Mouse (Mus musculus) adrenal gland, adult 2 months (tissue): ENCODE results near the gene Dynlt1c. TPM values are rescaled to one million over a fixed set of nuclear protein-coding genes. Genes with fewer than 3 reads are reported as not detected.
"Not testable (repeated sequence)": the region's sequence is repeated elsewhere in the genome, so short reads cannot be mapped to it uniquely, and the experiment has no call there.

ENCODE experiments used
- DNase-seq: peaks from one replicate; pipeline ENCODE4 v3.0.0; 2021
- polyA plus RNA-seq: library from polyadenylated mRNA; depleted of rRNA; stranded (reverse); fragments of >200 nt; gene quantifications from 2 replicates; pipeline ENCODE4 v1.2.3, GENCODE M21; 2012
- total RNA-seq, 2 experiments: library from RNA; stranded (reverse); gene quantifications; 2 replicates each; pipeline ENCODE4 v1.2.3; 2021

The Dynlt1c gene
- total and polyA plus RNA-seq, 3 experiments = 5.1 to 9.4 (median 6.2) TPM

DNA sequence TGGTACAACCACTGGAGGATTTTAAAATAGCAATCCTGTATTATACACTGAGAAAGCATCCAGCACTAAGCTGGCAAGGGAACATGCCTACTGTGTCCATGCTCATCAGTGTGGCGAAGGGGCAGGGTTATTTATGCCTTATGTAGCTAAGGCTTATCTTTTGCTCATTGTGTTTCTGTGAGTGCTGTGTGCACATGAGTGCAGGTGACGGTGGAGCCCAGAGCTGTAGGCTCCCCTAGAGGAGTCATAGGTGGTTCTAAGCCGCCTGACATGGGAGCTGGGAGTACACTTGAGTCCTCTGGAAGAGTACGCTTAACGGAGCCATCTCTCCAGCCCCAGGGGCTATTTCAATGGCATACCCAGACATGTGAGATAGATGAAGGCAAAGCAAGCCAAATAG is 17.8 kb downstream of the Dynlt1c start:
- DNase-seq = not testable (repeated sequence)

GRCm38 (mm10) chr17:6620035-6620434 is 18.6 kb downstream of the Dynlt1c start:
- DNase-seq = not testable (repeated sequence)

GRCm38 (mm10) chr17:6620730-6621451 is 19.4 kb downstream of the Dynlt1c start:
- not testable (repeated sequence) for DNase-seq

GRCm38 (mm10) chr17:6621976-6622375 is 20.5 kb downstream of the Dynlt1c start:
- DNase-seq = not testable (repeated sequence)

GRCm38 (mm10) chr17:6624926-6625558 is 23.6 kb downstream of the Dynlt1c start:
- DNase-seq = not testable (repeated sequence)

GRCm38 (mm10) chr17:6630398-6630797 is 28.9 kb downstream of the Dynlt1c start:
- DNase-seq = not testable (repeated sequence)

DNA sequence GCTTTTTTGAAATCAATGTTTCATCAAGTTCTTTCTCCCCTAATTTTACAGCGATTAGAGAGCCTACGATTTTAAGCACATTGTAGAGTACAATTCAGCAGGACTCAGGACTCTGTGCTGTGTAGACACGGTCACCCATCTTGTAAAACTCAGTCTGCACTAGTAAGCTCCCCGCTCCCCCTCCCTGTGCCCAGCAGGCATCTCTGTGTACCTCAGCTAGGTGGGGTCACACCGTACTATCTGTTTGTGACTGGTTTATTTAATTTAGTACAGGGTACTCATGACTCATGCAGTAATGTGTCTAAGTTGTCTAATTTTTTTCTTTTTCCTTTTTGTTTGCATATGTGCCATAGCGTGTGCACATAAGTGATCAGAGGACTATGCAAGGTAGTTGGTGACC is 31.4 kb downstream of the Dynlt1c start:
- not testable (repeated sequence) for DNase-seq

GRCm38 (mm10) chr17:6635781-6636180 is 34.3 kb downstream of the Dynlt1c start:
- not testable (repeated sequence) for DNase-seq

DNA sequence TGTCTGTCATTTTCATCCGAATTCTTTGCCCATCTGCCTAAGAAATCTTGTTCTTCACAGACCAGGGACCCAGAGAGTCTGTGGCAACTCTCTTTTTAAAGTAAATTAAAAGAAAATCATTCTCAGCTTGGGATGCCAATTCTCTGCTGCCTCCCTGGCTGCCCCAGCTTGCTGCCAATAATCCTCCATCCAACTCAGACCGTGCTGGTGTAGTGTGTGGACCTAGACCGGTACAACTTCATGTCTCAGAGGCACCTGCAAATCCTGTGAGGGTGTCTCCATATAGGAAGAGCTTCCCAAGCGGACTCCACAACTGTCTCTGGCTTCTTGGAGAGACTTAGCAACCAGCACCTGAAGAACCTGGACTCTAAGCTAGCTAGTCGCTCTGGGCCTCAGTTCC is 35.4 kb downstream of the Dynlt1c start:
- DNase-seq = no peak

DNA sequence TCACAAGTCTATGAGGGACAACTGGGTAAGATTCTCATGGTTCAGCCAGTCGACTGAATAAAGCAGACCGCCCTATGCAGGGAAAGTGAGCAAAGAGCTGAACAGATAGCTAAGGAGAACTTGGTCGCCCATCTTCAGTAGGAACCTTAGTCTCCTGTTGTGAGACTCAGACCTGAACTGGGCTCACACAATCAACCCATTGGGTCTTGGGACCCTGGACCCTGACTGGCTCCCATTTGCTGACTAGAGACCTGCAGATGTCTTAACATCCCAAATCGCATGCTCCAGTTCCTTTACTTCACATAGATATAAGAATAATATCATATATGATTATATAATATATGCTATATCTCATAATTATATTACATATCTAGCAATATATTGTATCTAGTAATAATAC is 36.0 kb downstream of the Dynlt1c start:
- not testable (repeated sequence) for DNase-seq

DNA sequence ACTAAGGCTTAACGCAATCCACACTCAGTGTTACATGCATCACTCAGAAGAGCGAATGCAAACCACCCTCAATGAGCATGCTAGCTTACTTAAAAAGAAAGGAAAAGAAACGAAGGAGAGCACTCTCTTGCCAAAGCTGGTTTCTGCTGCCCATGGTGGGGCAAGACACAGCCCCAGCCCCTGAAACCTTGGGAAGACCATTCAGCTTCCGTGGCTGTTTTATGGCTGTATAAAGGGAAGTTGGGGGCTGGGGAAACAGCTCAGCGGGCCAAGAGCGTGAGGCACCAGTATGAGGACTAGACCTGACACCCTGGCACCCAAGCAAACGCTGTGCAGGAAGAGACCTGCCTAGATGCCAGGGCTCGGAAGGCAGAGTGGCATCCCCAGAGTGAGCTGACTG is 37.0 kb downstream of the Dynlt1c start:
- DNase-seq = not testable (repeated sequence)

- DNase-seq = not testable (repeated sequence)
Observed at GRCm38 (mm10) chr17:6639486-6639885, 38.0 kb downstream of the Dynlt1c start.

DNA sequence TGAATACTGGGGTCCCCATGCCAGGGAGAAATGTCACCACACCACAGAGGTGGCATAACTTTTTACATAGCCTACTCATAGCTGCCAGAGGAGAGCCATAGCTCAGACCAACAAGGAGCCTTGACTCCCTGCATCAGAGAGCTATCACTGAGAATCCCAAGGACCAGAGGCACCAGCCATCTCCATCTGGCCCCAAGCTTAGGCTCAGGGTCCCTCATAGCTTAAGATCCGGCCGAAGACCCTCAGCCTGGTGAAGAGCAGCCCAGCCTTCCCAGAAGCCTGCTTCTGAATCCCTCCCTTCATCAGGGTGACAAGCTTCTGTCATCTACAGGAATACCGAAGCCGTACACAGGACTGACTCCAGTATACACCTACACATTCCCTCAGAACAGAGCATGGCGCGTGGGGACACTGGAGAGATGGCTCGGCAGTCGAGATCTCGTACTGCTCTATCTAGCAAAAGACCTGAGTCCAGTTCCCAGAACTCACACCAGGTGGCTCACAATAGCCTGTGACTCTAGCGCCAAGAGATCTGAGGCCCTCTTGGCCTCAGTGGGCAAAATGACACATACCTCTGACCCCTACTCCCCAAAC is 38.7 kb downstream of the Dynlt1c start:
- DNase-seq = not testable (repeated sequence)

DNA sequence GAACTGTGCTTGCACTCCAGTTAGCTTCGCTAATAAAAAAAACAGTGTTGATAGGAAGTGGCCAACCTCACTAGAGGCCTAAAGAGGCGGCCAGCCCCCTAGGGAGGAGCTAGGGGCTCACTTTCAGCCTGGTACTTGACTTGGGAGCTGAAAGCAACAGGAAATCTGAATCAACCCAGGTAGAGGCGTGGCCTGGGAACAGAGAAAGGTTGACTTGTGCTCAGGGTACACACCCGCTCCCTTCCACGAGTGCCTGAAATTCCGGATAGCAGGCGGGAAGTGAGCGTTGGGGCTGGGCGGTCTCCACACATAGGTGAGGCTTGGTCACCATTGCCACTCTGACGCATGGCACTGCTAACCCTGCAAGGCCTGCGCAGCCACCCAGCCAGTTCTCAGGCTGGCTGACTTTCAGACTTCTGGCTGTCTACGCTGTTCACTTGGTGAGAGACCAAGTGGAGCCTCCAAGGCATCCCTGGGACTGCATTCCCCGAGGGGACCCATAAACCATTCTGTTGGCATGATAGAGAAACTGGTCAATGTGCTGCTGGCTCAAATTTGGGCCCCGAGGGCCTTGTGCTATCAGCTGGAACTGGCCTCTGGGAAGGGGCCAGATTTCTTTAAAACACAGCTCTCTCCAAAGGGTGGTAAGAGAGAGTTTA is 39.4 kb downstream of the Dynlt1c start:
- DNase-seq = not testable (repeated sequence)

DNA sequence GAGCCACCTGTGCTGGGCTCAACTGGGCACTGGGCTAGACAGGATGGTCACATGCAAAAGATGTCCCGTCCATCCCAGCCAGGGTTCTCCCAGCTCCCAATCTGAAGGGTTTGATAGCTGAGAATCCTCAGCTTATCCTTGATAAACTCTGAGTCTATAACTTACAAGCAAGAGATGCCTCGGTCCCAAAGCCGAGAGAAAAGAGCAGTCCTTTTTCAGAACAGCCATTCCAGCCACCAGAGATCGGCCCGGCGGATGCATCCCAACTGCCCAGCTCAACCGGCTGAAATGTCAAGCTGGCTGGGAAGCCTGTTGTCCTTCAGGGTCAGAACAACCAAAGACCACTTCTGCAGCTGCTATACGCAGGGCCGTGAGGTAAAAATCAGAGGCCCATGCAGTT is 42.7 kb downstream of the Dynlt1c start:
- not testable (repeated sequence) for DNase-seq

- DNase-seq = not testable (repeated sequence)
Observed at GRCm38 (mm10) chr17:6644673-6645072, 43.2 kb downstream of the Dynlt1c start.

- DNase-seq = not testable (repeated sequence)
Observed at GRCm38 (mm10) chr17:6645668-6646067, 44.2 kb downstream of the Dynlt1c start.

DNA sequence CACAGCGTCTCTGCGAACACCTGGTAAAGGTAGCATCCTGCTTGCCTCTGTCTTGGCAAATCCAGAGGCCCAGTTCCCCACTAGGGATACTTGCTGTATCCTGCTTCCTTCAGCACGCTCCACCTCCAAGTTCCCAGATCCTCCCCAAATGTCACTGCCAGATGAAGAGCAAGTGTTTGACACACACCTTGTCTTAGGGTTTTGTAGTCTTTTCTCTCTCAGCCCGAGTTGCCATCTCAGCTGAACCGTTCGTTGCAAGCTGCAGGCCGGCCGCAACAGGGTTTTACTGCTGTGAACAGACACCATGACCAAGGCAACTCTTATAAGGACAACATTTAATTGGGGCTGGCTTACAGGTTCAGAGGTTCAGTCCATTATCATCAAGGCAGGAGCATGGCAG is 45.4 kb downstream of the Dynlt1c start:
- not testable (repeated sequence) for DNase-seq

- DNase-seq = not testable (repeated sequence)
Observed at GRCm38 (mm10) chr17:6647452-6647851, 46.0 kb downstream of the Dynlt1c start.

- DNase-seq = not testable (repeated sequence)
Observed at GRCm38 (mm10) chr17:6650904-6651565, 49.6 kb downstream of the Dynlt1c start.

DNA sequence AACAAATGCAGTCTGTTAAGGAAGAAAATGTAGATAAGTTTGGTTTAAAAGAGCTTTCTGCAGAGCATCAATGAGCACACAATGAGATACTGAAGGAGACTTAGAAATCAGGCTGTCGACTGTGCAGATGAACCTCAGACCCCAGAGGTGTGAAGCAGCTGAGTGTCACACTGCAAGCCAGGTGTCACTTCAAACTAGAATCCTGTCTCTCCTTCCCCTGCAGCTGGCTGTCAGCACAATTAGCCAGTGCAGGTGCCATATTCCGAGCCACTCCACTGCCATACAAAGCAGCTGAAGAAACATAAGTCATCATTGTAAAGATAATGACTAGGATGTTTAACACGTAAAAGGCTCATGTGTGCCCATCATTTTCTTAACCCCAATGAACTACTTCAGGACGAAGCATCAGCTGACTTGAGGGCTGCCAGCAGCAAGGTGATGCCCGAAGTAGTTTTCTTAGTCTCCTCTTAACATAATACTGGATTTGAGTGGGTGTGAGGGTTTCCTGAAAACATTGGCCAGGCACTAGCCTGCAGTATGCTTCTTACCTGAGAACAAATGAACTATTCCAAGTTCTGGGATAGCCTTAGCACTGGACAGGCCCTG is 52.0 kb downstream of the Dynlt1c start:
- DNase-seq = not testable (repeated sequence)
